In the genomic region with DNA sequence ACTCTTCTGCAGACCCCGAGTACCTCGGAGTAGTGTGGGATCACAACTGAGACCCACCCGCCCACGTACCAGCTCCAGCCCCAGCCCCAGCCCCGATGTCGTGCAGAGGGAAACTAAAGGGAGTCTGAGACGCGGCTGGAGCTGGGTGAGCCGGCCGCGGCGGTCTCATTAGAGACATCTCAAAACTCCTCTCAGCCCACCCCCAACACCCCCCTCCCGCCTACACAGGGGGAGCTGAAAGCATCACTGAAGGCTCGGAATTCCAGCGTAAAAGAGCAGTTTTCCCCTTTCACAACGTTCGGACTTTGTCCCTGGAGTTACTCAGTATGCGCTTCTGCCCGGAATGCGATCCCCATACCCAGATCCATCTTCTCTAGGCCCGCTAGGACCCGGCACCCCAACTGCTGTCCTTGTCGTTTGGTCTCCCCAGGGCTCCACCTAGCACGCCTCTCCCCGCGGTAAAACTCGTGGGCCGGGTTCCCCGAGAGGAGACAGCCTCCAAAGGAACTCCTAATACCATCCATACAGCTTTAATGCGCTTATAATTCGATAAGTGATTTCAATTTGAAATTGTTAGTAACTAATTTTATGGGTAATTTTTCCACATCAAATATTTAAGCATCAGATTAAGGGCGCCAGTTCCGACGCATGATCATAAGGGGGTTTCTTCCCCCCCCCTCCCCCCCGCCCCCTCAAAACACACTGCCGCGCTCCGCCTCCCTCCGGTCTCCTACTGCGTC, we compare ENCODE assay signal across 8 mouse cellular contexts.
DNase-seq lines count a peak whose midpoint lies in the region; ATAC-seq and TF ChIP-seq lines count a peak whose summit lies in the region.

No protein-coding gene starts in this region.

- H3K4me2 ChIP-seq in liver, embryonic 15.5 days: peak overlapping the region; percentile 69

- peak; percentile 14 for DNase-seq in right cerebral cortex, postnatal 25 days
- no peak for DNase-seq in right cerebral cortex, postnatal 36 days (ENCODE audit: low spot score in 2 of 2)
- peak; percentile 70 for DNase-seq in adrenal gland, postnatal 14 days
- peak; percentile 2 for DNase-seq in induced T-regulatory cell, adult 2 months (ENCODE audit: low read depth)
- no peak for DNase-seq in frontal cortex, adult 2 months (ENCODE audit: extremely low spot score in 1 of 2, low spot score in 1 of 2)

- WGBS in liver, embryonic 15.5 days (ENCODE audit: insufficient replicate concordance): under 1% methylated on average over 40 of the region's 40 CpGs
- 1% methylated on average over 40 of the region's 40 CpGs for WGBS in olfactory bulb, adult 2 months

- no peaks in the 10 kb centered on the region for H3K36me3 ChIP-seq in liver, embryonic 15.5 days (replicated peaks)

- peaks cover 64% of the 10 kb centered on the region for H3K27me3 ChIP-seq in liver, embryonic 15.5 days

- H3K27ac ChIP-seq in embryonic fibroblast, embryonic 13.5 days (ENCODE audit: insufficient read depth, low read length): peak overlapping the region; percentile 32
- H3K27ac ChIP-seq in liver, embryonic 15.5 days (replicated peaks): no peak overlapping the region
- peak overlapping the region; percentile 26; the same call in 1 of the 2 replicates for H3K27ac ChIP-seq in olfactory bulb, adult 2 months (ENCODE audit: insufficient read depth, low read depth, low read length)

- H3K4me3 ChIP-seq in embryonic fibroblast, embryonic 13.5 days (ENCODE audit: insufficient read depth, low read length): peak overlapping the region; percentile 31
- H3K4me3 ChIP-seq in liver, embryonic 15.5 days (replicated peaks): peak overlapping the region; percentile 54
- peak overlapping the region; percentile 35 for H3K4me3 ChIP-seq in olfactory bulb, adult 2 months (ENCODE audit: insufficient read depth, low read depth, low read length)

- H3K4me1 ChIP-seq in embryonic fibroblast, embryonic 13.5 days (ENCODE audit: control insufficient read depth, insufficient read depth, low read length): peaks cover 3% of the 10 kb centered on the region; the same call in 1 of the 2 replicates
- H3K4me1 ChIP-seq in liver, embryonic 15.5 days (replicated peaks): 0 out of 2 replicates have a peak, but pooled peaks cover 8% of the 10 kb centered on the region
- H3K4me1 ChIP-seq in olfactory bulb, adult 2 months (ENCODE audit: control insufficient read depth, insufficient read depth, low read length): peaks cover 18% of the 10 kb centered on the region

- no peak for TF ChIP-seq POLR2A in embryonic fibroblast, embryonic 13.5 days (IDR thresholded peaks at IDR 0.05; ENCODE audit: low read depth, low read length)
- no peak for TF ChIP-seq POLR2A in olfactory bulb, adult 2 months (IDR thresholded peaks at IDR 0.05; ENCODE audit: insufficient read depth, low read depth, low read length)

- no peaks in the 10 kb centered on the region for H3K9me3 ChIP-seq in liver, embryonic 15.5 days (replicated peaks)

- no peak overlapping the region for H3K9ac ChIP-seq in liver, embryonic 15.5 days

- TF ChIP-seq CTCF in embryonic fibroblast, embryonic 13.5 days (IDR thresholded peaks at IDR 0.05; ENCODE audit: borderline replicate concordance, insufficient read depth, low read length): no peak
- TF ChIP-seq CTCF in olfactory bulb, adult 2 months (IDR thresholded peaks at IDR 0.05; ENCODE audit: insufficient read depth, low read depth, low read length): no peak

- peak; percentile 36 for ATAC-seq in liver, embryonic 15.5 days (ENCODE audit: insufficient read depth)

Comparison
In these comparisons a context has a peak if more than half of its experiments do, and no peak if none do; other contexts are left out.
1. DNase-seq: peak in right cerebral cortex, postnatal 25 days (single experiment), adrenal gland, postnatal 14 days (single experiment) and induced T-regulatory cell, adult 2 months (single experiment); none in right cerebral cortex, postnatal 36 days (0 of 2) and frontal cortex, adult 2 months (0 of 2).
2. Peak in every context shown above with its lines, with median percentiles within 50 percentile points of each other: H3K4me3 ChIP-seq.